Mouse (Mus musculus) Patski (cell line): ENCODE measurements around the gene H2al3. TPM values are rescaled to one million over a fixed set of nuclear protein-coding genes. Genes with fewer than 3 reads are reported as not detected.

Experiments used
- ATAC-seq: fragments of 100-300 bp; one replicate; pipeline ENCODE4 v1.8.0; 2021
- CTCF ChIA-PET: fragments of 350-600 bp; sonication (Branson Sonifier 250); formaldehyde crosslinking; loops from one replicate; lab custom pipeline; 2022; ENCODE audit warnings: inconsistent platforms; lab: Charles Lee
- POLR2A ChIA-PET: fragments of 350-600 bp; sonication (Branson Sonifier 250); formaldehyde crosslinking; loops from one replicate; lab custom pipeline; 2022; ENCODE audit warnings: antibody characterized with exemption, inconsistent platforms; lab: Charles Lee
- DNase-seq: peaks from one replicate; pipeline ENCODE4 v3.0.0-alpha.2; 2011; ENCODE audit warnings: low read depth, low spot score
- H3K27me3 ChIP-seq: fragments of 371-371 bp; one replicate; pipeline ENCODE4 v1.5.1; 2021
- CTCF ChIP-seq: fragments of 100-300 bp; IDR thresholded peaks from one replicate; pipeline ENCODE4 v1.5.1; 2021
- in situ Hi-C: fragments of 300-500 bp; cut with MboI; formaldehyde crosslinking; loops from 3 replicates; pipeline ENCODE4 v1.11.1; 2018; ENCODE audit warnings: low pct_unique_long_range_greater_than_20kb, mixed read lengths
- polyA plus RNA-seq: library from polyadenylated mRNA; unstranded; gene quantifications from one replicate; pipeline ENCODE4 v1.2.3, GENCODE M21; 2021

Gene H2al3
- polyA plus RNA-seq: not detected

DNA sequence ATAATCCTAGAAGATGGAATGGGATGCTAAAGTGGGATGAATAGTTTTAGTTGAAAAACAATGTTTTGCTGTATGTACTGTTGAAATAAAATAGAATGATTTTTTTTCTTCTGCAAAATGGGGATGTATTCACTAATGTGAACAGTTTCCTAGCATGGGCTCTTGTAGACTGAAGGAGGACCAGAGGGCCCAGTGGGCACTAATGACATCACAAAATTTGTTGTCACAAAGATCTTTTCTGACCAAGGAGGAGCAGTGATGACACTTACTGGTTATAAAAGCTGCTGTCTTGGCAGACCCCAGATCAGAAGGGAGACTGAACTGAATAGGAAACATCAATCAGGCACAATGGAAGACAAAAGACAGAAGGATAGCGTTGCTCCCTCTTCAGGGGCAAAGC lies at the start of gene H2al3:
H2al3 (plus strand) TSS at position 301 of the 400 bp plus-strand sequence.
- ChIA-PET CTCF (no interaction called here), POLR2A (no interaction called here)
- DNase-seq (no peak), ATAC-seq (no peak)
- TF ChIP-seq CTCF: no peak
- peaks cover 7% of the 10 kb centered on the region for H3K27me3 ChIP-seq
- in situ Hi-C loops: no loop called here

DNA sequence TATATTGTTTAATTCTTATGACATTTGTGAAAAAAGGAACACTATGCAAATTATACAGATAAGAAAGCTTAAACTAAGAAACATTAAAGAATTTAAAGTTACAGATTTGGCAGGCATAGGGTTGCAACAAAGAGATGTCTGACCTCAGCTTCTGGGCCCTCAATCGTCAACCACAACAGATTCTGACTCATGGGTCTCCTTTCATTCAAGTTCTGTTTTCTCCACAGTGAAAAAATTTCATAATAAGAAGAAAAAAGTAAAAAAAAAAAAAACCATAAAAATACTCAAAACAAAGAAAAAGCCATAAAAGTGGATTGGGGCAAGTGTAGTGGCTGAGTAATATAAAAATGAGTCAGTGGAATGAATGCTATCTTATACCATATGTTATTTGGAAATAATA lies 39.4 kb upstream of the H2al3 start:
- DNase-seq (no peak), ATAC-seq (no peak)
- H3K27me3 ChIP-seq: peaks cover 10% of the 10 kb centered on the region
- no peak for TF ChIP-seq CTCF
- ChIA-PET POLR2A (no interaction called here), CTCF (no interaction called here)
- in situ Hi-C loops: no loop called here

DNA sequence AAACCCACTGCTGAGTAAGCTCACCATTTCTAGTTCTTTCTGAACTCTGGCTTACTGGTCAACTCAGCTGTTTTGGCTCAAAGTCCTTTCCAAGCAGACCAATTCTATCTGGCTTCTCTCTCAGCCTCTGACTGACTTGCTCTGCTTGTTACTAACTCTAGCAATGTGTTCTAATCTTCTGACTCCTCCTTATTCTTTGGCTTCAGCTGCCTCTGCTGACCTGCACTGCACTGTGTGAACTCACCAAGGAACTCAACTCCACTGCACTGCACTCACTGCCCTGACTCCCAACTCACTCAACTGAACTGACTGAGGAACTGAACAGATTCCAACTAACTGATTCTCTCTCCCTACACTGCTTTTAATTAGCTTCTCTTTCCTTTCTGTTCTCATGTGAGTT lies 37.0 kb upstream of the H2al3 start:
- in situ Hi-C loops: no loop called here
- CTCF ChIA-PET: no interaction called here
- no peak for TF ChIP-seq CTCF
- POLR2A ChIA-PET: no interaction called here
- H3K27me3 ChIP-seq: peaks cover 7% of the 10 kb centered on the region
- DNase-seq (no peak), ATAC-seq (no peak)

DNA sequence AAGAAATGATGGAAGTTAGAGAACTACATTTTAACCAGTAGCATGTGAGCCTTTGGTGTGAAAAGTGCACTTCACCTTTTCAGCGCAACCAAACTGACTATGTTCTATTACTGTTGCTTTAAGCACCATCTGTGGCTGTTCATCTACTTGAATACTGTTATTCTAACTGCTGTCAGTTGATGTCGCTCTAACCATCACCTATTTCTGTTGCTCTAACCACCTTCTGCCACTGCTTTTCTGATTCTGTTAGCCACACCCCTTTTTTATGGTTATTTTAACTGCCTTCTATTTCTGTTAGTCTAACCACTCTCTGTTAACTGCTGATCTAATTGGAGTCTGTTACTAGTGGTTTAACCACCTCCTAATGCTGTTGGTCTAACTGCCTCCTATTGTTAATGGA lies 14.7 kb upstream of the H2al3 start:
- in situ Hi-C loops: no loop called here
- ChIA-PET CTCF (no interaction called here), POLR2A (no interaction called here)
- no peak for DNase-seq
- peaks cover 37% of the 10 kb centered on the region for H3K27me3 ChIP-seq
- no peak for ATAC-seq
- no peak for TF ChIP-seq CTCF

DNA sequence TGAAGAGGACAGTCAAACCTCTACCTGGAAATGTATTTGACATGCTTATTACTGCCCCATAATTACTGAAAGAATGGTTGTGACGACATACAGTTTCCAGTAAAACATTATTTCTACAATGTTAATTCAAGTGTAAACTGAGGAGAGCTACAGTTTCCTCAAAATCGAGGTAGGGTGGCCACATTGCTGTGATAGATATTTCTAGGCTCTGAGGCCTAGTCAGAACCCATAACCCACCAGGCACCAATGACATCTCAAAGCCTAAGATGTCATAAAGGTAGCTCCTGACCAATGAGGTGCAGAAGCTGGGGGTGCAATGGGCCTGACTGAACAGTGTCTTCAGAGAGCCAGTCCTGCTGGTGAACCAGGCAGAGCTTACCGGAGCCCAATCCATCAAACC lies 2.9 kb upstream of the H2al3 start, which contains the start of gene Hypm:
Hypm (plus strand) TSS at position 301 of the 400 bp plus-strand sequence.
- in situ Hi-C loops: no loop called here
- ChIA-PET CTCF (no interaction called here), POLR2A (no interaction called here)
- H3K27me3 ChIP-seq: no peaks in the 10 kb centered on the region
- ATAC-seq: no peak
- no peak for DNase-seq
- TF ChIP-seq CTCF: no peak

DNA sequence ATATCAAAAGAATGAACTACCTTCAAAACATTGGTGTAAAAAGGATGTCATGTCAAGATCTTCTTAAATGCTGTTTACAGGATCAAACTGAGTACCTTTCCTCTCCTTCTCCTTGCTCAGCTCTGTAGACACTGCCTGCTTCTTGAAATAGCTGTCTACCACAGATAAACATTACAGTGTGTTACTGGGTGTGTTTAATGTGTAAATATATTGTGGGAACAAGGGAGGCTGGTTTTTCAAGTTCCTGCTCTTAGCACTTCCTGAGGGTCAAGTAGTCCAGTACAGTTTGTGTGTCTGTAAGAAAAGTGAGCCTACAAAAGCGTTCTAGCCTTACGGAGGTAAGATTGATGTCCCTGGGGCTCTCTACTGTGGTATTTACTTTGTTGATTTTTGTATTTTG lies 12.4 kb downstream of the H2al3 start:
- H3K27me3 ChIP-seq: peaks cover 58% of the 10 kb centered on the region
- no peak for ATAC-seq
- ChIA-PET CTCF (no interaction called here), POLR2A (no interaction called here)
- no peak for TF ChIP-seq CTCF
- no peak for DNase-seq
- in situ Hi-C loops: no loop called here

DNA sequence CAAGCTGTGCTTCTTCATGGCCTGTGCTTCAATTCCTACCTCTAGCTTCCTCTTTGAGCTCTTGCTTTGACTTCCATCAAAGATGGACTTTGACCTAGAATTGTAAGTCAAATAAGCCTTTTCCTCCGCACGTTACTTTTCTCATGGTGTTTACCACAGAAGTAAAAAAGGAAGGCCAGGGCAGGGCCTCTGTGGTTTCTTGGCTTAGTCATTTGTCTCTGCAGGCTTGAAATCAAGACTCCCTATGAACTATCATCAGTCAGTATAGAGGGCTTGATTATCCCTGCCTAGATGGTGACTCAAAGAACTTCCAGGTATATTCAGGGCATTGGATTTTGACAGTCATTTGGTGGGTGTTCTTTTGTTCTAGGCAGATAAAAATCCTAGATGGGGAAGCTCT lies 26.0 kb downstream of the H2al3 start:
- ChIA-PET CTCF (no interaction called here), POLR2A (no interaction called here)
- in situ Hi-C loops: no loop called here
- H3K27me3 ChIP-seq: peaks cover 14% of the 10 kb centered on the region
- no peak for TF ChIP-seq CTCF
- DNase-seq (no peak), ATAC-seq (no peak)

DNA sequence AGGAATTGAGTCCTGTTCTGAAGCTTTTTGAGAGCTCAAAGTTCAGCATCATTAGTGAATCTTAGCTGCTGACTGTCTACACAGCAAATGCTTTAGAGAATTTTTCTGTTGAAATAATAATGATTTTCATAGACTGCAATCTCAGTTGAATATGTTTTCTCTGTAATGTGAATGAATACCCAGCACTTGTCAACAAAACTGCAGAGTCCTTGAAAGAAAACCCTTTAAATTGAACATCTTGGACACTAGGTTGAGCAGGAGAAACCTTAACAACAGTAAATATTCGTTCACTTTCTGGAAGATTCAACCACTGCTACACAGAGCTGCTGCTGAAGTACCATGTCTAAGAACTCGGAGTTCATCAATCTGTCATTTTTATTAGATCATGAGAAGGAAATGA lies 35.8 kb downstream of the H2al3 start, which contains the start of gene Sytl5:
Sytl5 (plus strand) TSS at position 301 of the 400 bp plus-strand sequence.
- ChIA-PET CTCF (no interaction called here), POLR2A (no interaction called here)
- TF ChIP-seq CTCF: no peak
- H3K27me3 ChIP-seq: peaks cover 53% of the 10 kb centered on the region
- ATAC-seq (no peak), DNase-seq (no peak)
- in situ Hi-C loops: no loop called here

Other genes starting within 250 kb of the H2al3 start
- gene Dynlt3, start 186.7 kb upstream of the H2al3 start, polyA plus RNA-seq: 85.6 TPM
- not detected for gene Hypm, start 2.8 kb upstream of the H2al3 start, polyA plus RNA-seq
- not detected for gene Sytl5, start 35.9 kb downstream of the H2al3 start, polyA plus RNA-seq